Mouse (Mus musculus) liver, postnatal 0 days (tissue): ENCODE results near the gene Pde7b.

Experiments
- CTCF ChIP-seq: sonication (generic); IDR thresholded peaks from 2 replicates; pipeline ENCODE4 v1.5.1; 2016; ENCODE audit warnings: antibody characterized with exemption, low read depth
- EP300 ChIP-seq: IDR thresholded peaks from 2 replicates; pipeline ENCODE4 v1.6.1; 2016; ENCODE audit warnings: antibody characterized with exemption, low read depth, mild to moderate bottlenecking

DNA sequence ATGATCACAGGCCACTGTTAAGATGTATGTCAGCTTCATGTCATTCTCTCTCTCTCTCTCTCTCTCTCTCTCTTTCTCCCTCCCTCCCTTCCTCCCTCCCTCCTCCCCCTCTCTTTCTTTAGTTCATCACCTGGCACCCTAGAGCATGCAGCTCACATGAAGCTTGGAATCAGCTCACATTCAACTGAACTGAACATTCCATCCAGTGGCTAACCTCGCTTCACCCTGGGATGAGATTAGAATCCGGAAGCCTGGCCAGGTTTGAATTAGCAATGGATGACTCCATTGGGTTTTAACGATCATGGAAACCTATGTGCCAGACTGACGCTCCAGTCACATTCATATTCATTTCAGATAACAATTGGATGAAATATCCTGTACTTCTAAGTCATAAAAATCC, 215.1 kb downstream of the Pde7b start:
- TF ChIP-seq EP300 (no peak), CTCF (no peak)
